Mouse (Mus musculus) brain, adult 2 months (tissue): ENCODE measurements at regions not wholly inside any gene's neighbourhood (a gene's known extent, or its start where the extent isn't known, plus 50 kb on each side); places are given as distances from the start of the nearest gene placed in this dataset.

Experiments used
- DNase-seq: peaks from one replicate; pipeline ENCODE4 v3.0.0; 2011; ENCODE audit warnings: low read depth, low spot score

DNA sequence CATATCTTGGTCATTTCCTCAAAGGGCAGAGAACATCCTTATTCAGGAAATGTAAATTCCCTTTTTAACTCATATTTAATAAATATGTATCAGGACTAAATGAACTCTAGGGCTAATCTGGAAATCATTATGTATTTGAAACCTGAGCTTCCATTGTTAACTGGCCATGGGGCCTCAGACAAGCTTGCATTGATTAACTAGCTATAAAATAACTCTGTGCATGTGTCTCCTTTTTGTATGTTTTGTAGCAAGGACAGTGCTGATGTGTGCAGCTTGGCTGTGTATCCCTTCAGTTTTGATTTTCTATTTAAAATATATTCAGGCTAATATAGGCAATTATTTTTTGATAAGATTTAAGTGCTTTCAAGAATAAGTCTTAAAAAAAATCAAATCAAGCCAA, 574.1 kb downstream of the Ncam2 start:
- DNase-seq, result no peak

DNA sequence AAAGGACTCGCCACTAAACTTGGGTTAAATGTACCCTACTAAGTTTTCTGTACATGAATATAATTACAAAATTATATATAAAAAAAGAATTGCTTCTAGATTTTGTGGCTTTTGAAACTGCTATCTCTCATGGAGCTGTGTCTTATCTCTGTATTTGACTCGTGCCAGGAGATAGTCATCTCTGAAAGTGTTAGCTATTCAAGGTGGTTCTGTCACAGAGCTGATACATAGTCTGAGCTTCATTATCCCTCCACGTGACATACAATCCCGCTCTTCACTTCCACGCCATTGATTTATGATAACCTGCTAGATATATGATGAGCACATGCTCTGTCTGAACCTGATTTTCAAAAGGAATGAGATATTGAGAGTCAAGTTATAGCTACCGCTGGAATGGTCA, 593.5 kb downstream of the Ncam2 start:
- no peak for DNase-seq

DNA sequence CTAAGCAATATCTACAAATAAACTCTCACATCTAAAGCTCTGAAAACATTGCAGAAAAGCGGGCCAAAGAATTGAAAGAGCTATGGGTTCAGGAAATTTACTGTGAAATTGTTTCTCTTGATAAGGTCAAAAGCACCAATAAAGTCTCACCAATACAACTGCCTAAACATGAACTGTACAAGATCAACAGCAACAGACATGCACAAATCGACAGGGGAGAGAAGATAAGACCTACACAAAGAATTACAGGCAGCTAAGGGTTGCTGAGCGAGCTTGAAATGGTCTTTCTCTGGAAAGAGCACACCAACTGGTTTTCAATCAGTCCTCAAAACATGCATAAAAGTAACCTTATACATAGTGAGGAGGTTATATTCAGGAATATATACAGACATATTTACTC, 616.4 kb downstream of the Ncam2 start:
- no peak for DNase-seq

DNA sequence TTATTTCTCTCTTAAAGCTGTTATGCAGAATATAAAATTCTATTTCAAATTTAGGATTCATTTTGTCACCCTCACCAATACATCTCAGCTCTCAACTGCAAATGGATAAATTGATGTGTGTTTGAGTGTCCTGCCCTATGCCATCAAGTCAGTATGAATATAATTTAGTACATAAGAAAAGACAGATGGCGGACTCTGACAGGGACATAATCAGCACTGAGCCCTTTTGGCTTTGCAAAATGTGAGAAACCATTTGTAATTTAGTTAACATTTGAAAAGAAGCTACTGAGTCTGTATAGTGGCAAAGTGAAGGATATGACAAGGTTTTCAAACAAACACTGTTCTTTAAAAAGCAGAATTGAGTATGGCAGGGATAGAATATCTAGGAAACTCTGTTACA, 638.1 kb downstream of the Ncam2 start:
- no peak for DNase-seq

DNA sequence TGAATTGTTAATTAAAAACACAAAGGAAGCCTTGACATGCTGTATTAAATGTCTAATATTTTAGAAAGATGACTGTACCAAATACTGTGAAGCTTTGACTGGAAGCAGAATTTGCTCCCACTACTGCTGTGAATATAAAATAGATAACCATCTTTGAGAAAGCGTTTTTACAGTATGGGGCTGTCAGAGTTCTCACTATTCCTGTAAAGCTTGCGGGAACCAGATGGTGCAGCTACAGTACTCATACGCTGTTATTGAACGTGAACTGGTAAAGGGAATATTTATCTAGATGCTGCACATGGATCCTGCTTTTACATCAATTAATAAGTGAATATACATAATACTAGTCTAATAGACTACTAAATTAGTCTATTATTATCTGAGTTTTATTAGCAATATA, 679.2 kb downstream of the Ncam2 start:
- peak; percentile 22 for DNase-seq
